Mouse (Mus musculus): ENCODE results near the gene Rpl13a. TPM values are rescaled to one million over a fixed set of nuclear protein-coding genes. Genes with fewer than 3 reads are reported as not detected.
"Not testable (repeated sequence)": the region's sequence is repeated elsewhere in the genome, so short reads cannot be mapped to it uniquely, and the experiment has no call there.

The Rpl13a gene
- polyA plus RNA-seq, 1 experiment, result 1,470 TPM

GRCm38 (mm10) chr7:45160866-45161265 lies 32.3 kb upstream of the Rpl13a start:
- H3K4me1 ChIP-seq (ENCODE audit: control insufficient read depth, insufficient read depth, low read length), result peaks cover 2% of the 10 kb centered on the region; the same call in 1 of the 2 replicates
- no peak overlapping the region for H3K4me3 ChIP-seq (ENCODE audit: insufficient read depth, low read length)
- no peak overlapping the region for H3K27ac ChIP-seq (ENCODE audit: insufficient read depth, low read length)
- TF ChIP-seq CTCF (IDR thresholded peaks at IDR 0.05; ENCODE audit: extremely low read depth, insufficient read depth, low read length), result no peak

DNA sequence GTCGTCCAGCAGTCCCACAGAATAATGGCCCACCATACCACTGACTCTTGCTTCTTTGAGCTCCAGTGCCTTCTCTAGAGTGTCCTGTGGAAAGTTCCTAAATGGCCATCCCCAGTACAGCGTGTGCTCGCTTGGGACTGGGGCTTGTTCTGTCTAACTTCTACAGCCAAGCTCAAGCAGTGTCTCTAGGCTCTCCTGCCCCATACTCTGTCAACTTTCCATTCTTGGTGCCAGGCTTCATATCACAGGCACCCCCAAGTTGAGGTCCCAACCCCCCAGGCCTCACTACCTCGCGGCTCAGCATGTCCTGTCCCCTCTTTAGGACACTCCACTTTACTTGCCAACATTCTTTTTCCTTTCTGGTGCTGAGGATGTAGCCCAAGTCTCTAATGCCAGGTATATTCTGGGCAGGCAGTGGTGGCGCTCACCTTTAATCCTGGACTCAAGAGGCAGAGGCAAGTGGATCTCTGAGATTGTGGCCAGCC lies 31.8 kb upstream of the Rpl13a start:
- no peak overlapping the region for H3K27ac ChIP-seq (ENCODE audit: insufficient read depth, low read length)
- peaks cover 2% of the 10 kb centered on the region; the same call in 1 of the 2 replicates for H3K4me1 ChIP-seq (ENCODE audit: control insufficient read depth, insufficient read depth, low read length)
- H3K4me3 ChIP-seq (ENCODE audit: insufficient read depth, low read length), result no peak overlapping the region
- TF ChIP-seq POLR2A (IDR thresholded peaks at IDR 0.05; ENCODE audit: extremely low read depth, insufficient read depth, low read length), result no peak
- no peak for TF ChIP-seq CTCF (IDR thresholded peaks at IDR 0.05; ENCODE audit: extremely low read depth, insufficient read depth, low read length)

DNA sequence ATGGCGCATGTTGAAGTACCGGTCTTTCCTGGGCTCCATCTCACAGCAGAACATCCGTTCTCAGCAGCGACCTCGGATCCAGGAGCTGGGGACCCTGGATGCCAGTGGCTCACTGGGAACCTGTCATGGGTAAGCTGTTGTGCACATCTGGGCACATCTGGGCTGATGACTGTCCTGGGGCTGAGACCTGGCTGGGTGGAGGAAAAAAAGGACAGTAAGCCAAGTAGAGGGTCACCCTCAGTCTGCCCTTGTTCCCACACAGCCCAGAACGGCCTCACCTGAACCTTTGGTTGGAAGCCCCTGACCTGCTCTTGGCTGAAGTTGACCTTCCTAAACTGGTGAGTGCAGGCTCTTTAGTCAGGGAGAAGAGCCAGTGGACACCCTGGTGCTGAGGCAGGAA lies 30.4 kb upstream of the Rpl13a start:
- no peak overlapping the region for H3K4me3 ChIP-seq (ENCODE audit: insufficient read depth, low read length)
- peaks cover 2% of the 10 kb centered on the region; the same call in 1 of the 2 replicates for H3K4me1 ChIP-seq (ENCODE audit: control insufficient read depth, insufficient read depth, low read length)
- no peak overlapping the region for H3K27ac ChIP-seq (ENCODE audit: insufficient read depth, low read length)
- no peak for TF ChIP-seq CTCF (IDR thresholded peaks at IDR 0.05; ENCODE audit: extremely low read depth, insufficient read depth, low read length)
- no peak for TF ChIP-seq POLR2A (IDR thresholded peaks at IDR 0.05; ENCODE audit: extremely low read depth, insufficient read depth, low read length)

DNA sequence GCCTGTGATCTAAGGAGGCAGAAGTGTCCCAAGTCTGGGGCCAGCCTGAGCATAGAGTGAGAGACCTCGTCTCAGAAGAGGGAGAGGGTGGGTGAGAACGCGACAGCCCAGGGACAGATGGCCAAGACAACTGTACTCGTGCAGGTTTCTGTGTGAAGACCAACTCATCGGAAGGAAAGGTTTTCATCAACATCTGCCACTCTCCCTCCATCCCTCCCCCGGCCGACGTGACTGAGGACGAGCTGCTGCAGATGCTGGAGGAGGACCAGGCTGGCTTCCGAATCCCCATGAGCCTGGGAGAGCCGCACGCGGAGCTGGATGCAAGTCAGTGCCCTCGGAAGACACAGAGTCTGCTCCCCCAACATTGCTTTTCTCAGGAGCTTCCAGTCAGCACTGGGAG lies 28.9 kb upstream of the Rpl13a start:
- peaks cover 2% of the 10 kb centered on the region; the same call in 1 of the 2 replicates for H3K4me1 ChIP-seq (ENCODE audit: control insufficient read depth, insufficient read depth, low read length)
- no peak for TF ChIP-seq CTCF (IDR thresholded peaks at IDR 0.05; ENCODE audit: extremely low read depth, insufficient read depth, low read length)
- TF ChIP-seq POLR2A (IDR thresholded peaks at IDR 0.05; ENCODE audit: extremely low read depth, insufficient read depth, low read length), result no peak
- no peak overlapping the region for H3K4me3 ChIP-seq (ENCODE audit: insufficient read depth, low read length)
- no peak overlapping the region for H3K27ac ChIP-seq (ENCODE audit: insufficient read depth, low read length)

DNA sequence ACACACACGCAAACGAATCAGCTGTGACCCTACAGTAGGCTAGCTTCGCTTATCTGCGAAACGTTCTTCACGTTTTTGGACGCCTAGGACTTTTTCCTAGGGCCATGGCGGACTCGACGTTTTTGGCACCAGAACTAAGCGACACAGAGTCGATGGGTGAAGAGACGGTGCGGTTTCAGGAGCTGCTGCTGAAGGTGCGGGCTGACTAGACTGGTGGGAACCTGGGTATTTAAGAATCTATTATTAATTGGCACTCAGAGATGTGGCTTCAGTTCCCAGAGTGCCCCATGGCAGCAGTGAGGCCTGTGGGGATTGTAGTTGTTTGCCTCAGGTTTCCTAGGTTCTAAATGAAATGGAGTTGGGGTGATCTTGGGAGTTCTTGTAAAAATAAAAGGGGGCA lies 27.6 kb upstream of the Rpl13a start:
- no peak overlapping the region for H3K27ac ChIP-seq (ENCODE audit: insufficient read depth, low read length)
- no peaks in the 10 kb centered on the region for H3K4me1 ChIP-seq (ENCODE audit: control insufficient read depth, insufficient read depth, low read length)
- H3K4me3 ChIP-seq (ENCODE audit: insufficient read depth, low read length), result no peak overlapping the region
- TF ChIP-seq CTCF (IDR thresholded peaks at IDR 0.05; ENCODE audit: extremely low read depth, insufficient read depth, low read length) (no peak), POLR2A (IDR thresholded peaks at IDR 0.05; ENCODE audit: extremely low read depth, insufficient read depth, low read length) (no peak)

DNA sequence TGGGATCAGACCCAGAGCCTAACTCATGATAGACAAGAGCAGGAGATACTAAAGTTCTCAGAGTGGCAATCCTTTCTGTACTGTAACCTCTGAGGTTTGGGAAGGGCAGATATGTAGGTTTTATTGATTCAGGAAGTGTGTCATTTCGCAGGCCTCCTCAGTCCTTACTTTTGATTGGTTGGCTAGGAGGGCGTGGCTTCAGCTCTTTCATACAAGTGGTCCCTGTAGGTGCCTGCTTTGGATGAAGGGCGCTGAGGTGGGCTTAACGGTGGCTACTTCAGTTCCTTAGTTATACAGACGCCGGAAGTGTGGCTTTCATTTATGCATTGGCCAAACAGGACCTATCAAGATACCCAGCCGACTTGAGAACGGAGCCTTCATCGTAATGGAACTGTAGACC lies 27.0 kb upstream of the Rpl13a start:
- Histone ChIP-seq H3K27ac (ENCODE audit: insufficient read depth, low read length) (no peak overlapping the region), H3K4me1 (ENCODE audit: control insufficient read depth, insufficient read depth, low read length) (peaks cover 2% of the 10 kb centered on the region; the same call in 1 of the 2 replicates), H3K4me3 (ENCODE audit: insufficient read depth, low read length) (no peak overlapping the region)
- no peak for TF ChIP-seq POLR2A (IDR thresholded peaks at IDR 0.05; ENCODE audit: extremely low read depth, insufficient read depth, low read length)
- TF ChIP-seq CTCF (IDR thresholded peaks at IDR 0.05; ENCODE audit: extremely low read depth, insufficient read depth, low read length), result no peak

DNA sequence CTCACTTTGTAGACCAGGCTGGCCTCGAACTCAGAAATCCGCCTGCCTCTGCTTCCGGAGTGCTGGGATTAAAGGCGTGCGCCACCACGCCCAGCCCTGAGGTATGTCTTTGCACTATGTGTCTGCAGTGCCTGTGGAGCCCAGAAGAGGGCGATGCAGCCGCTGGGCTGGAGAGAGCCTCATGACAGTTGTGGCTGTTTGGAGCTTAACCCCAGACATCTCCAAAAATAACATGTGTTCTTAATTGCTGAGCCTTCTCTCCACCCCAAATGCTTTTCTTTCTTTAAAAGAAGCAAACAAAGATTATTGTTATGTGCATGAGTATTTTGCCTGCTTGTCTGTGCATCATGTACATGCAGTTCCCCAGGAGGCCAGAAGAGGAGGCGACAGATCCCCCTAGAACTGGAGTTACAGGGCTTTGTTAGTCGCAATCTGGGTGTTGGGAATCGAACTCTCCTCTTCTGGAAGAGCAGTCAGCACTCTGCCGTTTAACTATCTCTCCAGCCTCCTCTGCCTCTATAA lies 26.5 kb upstream of the Rpl13a start:
- peaks cover 2% of the 10 kb centered on the region; the same call in 1 of the 2 replicates for H3K4me1 ChIP-seq (ENCODE audit: control insufficient read depth, insufficient read depth, low read length)
- no peak for TF ChIP-seq POLR2A (IDR thresholded peaks at IDR 0.05; ENCODE audit: extremely low read depth, insufficient read depth, low read length)
- TF ChIP-seq CTCF (IDR thresholded peaks at IDR 0.05; ENCODE audit: extremely low read depth, insufficient read depth, low read length), result peak; percentile 26; the same call in 1 of the 2 replicates
- H3K4me3 ChIP-seq (ENCODE audit: insufficient read depth, low read length), result peak overlapping the region; percentile 88
- H3K27ac ChIP-seq (ENCODE audit: insufficient read depth, low read length), result no peak overlapping the region

DNA sequence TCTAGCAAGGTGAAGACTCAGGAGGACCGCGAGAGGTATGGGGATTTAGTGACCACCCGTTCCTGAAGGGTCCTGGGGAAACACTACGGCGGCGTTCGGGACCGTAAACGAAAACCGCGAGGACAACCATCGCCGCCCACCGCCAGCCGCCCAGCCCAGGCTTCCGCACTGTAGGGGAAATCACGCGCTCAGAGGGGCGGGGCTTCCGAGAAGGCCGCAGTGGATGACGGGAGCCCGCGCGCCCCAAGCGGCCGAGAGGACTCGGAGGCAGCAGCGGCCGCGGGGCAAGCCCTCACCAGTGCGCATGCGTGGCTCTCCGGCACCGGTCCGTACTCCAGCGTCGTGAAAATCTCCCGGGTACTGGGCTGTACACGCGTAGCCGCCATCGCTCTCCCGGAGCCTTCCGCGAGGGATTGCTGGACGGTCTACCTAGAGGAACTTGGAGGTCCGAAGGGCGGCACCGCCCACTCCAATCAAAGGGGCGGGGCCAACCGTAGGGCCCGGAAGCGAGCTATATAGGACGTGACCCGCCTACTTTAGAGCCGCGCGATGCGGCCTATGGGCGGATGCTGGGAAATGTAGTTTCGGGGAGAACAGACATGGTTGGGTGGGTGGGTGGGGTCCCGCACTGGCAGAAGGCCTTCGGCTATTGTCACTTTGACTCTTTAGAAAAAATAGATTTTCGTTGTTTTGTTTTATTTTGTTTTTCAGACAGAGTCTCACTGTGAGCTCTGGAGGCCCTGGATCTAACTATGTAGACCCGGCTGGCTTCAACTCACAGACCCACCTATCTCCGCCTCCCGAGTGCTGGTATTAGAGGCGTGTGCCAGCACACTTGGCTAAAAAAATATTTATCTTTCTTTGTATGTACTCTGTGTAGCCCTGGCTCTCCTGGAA lies 25.8 kb upstream of the Rpl13a start, which contains the start of the genes Pih1d1 and Aldh16a1:
Gene Pih1d1 (plus strand): TSS at position 208 of the 897 bp plus-strand sequence.
Gene Aldh16a1 (minus strand): TSS at position 489 of the 897 bp plus-strand sequence.
- peaks cover 2% of the 10 kb centered on the region; the same call in 1 of the 2 replicates for H3K4me1 ChIP-seq (ENCODE audit: control insufficient read depth, insufficient read depth, low read length)
- peak within 1 kb of the TSS; percentile 96 for H3K27ac ChIP-seq (ENCODE audit: insufficient read depth, low read length)
- H3K4me3 ChIP-seq (ENCODE audit: insufficient read depth, low read length), result peak within 1 kb of the TSS; percentile 88
- TF ChIP-seq POLR2A (IDR thresholded peaks at IDR 0.05; ENCODE audit: extremely low read depth, insufficient read depth, low read length), result peak; percentile 89
- 0 out of 2 replicates have a peak, but pooled peaks have one; percentile 0 for TF ChIP-seq CTCF (IDR thresholded peaks at IDR 0.05; ENCODE audit: extremely low read depth, insufficient read depth, low read length)

GRCm38 (mm10) chr7:45153586-45153985 lies 25.0 kb upstream of the Rpl13a start:
- Histone ChIP-seq H3K4me3 (ENCODE audit: insufficient read depth, low read length) (peak overlapping the region; percentile 88), H3K27ac (ENCODE audit: insufficient read depth, low read length) (peak overlapping the region; percentile 85), H3K4me1 (ENCODE audit: control insufficient read depth, insufficient read depth, low read length) (peaks cover 2% of the 10 kb centered on the region; the same call in 1 of the 2 replicates)
- TF ChIP-seq CTCF (IDR thresholded peaks at IDR 0.05; ENCODE audit: extremely low read depth, insufficient read depth, low read length), result no peak
- TF ChIP-seq POLR2A (IDR thresholded peaks at IDR 0.05; ENCODE audit: extremely low read depth, insufficient read depth, low read length), result no peak

DNA sequence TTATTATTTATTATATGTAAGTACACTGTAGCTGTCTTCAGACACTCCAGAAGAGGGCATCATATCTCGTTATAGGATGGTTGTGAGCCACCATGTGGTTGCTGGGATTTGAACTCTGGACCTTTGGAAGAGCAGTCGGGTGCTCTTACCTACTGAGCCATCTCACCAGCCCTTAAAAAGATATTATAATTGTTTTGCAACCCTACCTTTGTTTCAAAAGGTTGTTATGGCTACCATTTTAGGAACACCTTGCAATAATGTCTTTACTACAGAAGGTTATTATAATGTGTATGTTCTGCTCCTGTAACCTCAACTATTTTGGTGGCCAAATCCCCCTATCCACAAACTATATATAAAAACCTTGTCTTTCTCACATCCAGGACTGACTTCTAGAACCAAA lies 24.5 kb upstream of the Rpl13a start:
- H3K4me3 ChIP-seq (ENCODE audit: insufficient read depth, low read length); H3K27ac ChIP-seq (ENCODE audit: insufficient read depth, low read length); H3K4me1 ChIP-seq (ENCODE audit: control insufficient read depth, insufficient read depth, low read length): not testable (repeated sequence)

Measured in cortical plate, adult 2 months (tissue).